Mouse (Mus musculus): ENCODE results near the gene Sbno2.

The Sbno2 gene

DNA sequence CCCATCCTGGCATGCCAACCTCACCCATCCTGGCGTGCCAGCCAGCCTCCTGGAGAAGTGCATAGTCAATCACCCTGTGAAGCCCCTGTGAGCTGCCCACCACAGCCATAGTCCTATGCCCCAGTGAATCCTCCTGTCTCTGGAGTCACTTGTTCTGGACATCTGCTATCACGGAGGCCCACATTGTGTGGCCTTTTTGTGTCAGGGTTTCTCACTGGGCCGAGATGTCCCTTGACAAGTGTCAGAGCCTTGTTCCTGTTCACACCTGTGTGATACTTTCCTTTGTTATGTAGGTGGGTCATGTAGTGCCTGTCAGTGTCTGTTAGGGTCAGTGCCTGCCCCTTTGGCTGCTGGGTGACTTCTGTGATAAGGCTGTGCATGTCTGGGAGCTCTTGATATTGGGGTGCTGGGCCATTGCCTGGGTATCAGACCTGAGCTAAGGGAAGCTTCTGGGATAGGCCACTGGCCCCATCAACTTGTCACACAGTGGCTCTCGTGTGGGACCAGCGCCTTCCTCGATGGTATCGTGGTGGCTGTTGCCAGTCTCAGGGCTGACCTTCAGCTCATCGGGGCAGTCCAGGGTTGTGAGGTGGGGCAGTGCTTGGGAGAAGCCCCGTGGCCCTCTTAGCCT, 18.7 kb upstream of the Sbno2 start:
- DNase-seq (ENCODE audit: low spot score in 2 of 2) = no peak

DNA sequence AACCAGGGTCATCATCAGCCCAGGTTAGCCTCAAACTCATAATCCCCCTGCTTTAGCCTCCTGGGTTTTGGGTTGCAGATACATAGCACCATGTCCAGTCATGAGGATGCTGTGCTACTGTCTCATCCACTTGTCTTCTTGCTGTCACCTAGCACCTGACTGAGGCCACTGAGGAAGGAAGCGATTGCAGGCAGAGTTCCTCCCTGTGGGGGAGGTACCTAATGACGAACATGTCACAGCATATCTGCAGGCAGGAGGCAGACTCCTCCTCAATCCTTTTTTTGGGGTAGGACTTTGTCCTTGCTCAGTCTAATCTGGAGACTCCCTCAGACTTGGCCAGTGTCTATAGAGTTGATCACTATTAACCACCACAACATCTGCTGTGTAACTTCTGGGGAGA, 16.3 kb upstream of the Sbno2 start:
- no peak for DNase-seq (ENCODE audit: low spot score in 2 of 2)

DNA sequence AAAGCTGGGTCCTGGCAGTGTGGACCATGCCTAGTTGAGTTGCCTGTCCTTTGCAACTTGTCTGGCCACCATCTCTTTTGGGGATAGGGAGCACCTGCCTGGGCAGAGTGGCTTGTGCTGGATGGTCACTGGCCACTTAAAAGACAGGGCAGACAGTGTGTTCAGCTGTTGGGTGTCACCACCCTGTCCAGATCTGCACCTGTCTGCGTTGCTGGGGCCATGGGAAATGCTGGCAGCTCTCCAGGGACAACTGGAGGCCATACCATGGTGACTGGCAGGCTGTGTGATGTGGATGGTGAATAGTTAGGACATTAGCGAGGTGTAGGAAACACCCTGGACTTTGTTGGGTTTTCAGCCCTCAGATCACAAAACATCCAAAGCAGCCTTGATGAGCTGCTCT, 14.8 kb upstream of the Sbno2 start:
- no peak for DNase-seq (ENCODE audit: low spot score in 2 of 2)

- no peak for DNase-seq (ENCODE audit: low spot score in 2 of 2)
Measured at GRCm38 (mm10) chr10:80118552-80118951, 13.2 kb upstream of the Sbno2 start.

DNA sequence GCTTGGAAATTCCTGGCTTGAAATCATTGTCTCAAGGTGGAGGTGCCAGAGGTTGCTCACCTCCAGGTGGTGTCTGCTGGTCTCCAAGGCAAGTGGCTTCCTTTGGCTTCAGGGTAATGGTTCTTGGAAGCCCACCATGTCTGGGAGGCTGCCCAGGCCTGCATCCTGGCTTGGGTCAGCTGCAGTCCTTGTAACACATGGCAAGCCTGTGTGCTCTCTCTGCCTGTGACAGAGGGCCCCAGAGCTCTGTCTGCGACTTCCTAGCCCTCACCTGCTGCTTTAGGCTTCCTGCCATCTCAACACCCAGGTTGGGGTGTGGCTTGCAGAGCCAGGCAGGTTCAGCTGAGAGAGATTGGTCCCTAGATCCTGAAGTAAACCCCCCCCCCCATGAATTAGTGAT, 12.4 kb upstream of the Sbno2 start:
- DNase-seq (ENCODE audit: low spot score in 2 of 2) = no peak

GRCm38 (mm10) chr10:80116927-80117691, 11.7 kb upstream of the Sbno2 start:
- DNase-seq (ENCODE audit: low spot score in 2 of 2) = no peak

DNA sequence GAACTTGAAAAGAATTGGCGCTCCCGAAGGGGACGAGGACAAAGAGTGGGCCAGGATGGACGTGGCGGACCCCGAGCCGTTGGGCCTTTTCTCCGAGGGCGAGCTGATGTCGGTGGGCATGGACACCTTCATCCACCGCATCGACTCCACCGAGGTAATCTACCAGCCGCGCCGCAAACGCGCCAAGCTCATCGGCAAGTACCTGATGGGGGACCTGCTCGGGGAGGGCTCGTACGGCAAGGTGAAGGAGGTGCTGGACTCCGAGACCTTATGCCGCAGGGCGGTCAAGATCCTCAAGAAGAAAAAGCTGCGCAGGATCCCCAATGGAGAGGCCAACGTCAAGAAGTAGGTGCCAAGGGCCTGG, 11.2 kb upstream of the Sbno2 start:
- no peak for DNase-seq (ENCODE audit: low spot score in 2 of 2)

- no peak for DNase-seq (ENCODE audit: low spot score in 2 of 2)
Measured at GRCm38 (mm10) chr10:80115944-80116335, 10.6 kb upstream of the Sbno2 start.

DNA sequence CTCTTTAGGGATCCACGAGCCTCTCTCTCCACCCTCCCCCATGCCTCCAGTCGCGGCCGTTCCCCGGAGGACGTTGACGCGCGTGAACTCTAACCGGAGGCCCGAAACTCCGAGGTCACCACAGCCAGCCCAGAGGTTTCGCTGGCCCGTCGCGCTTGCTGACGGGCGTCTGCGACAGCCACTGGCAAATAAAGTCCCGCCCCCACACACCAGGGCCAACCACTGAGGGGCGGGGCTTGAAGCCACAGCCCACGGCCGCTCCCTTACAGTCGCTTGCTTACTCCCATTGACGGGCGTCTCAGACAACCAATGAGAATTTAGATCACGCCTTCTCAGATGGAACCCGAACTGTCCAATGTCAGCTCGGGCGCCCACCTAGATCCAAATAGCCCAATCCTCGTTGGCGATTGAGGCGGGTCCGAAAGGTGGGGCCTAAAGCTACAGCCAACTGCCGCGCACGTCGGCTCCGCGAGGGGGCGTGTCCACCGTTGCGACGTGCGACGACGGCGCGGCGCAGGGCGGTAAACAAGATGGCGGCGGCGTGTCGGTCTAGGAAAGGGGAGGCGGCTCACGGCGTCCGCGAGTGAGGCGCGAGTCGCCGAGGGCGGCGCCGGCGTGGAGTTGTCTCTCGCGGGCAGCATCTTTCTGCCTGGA, 10.0 kb upstream of the Sbno2 start, which contains the start of gene Stk11:
TSS of gene Stk11 (plus strand) at position 514 of the 654 bp plus-strand sequence.
- DNase-seq (ENCODE audit: low spot score in 2 of 2) = peak; percentile 95 to 99

DNA sequence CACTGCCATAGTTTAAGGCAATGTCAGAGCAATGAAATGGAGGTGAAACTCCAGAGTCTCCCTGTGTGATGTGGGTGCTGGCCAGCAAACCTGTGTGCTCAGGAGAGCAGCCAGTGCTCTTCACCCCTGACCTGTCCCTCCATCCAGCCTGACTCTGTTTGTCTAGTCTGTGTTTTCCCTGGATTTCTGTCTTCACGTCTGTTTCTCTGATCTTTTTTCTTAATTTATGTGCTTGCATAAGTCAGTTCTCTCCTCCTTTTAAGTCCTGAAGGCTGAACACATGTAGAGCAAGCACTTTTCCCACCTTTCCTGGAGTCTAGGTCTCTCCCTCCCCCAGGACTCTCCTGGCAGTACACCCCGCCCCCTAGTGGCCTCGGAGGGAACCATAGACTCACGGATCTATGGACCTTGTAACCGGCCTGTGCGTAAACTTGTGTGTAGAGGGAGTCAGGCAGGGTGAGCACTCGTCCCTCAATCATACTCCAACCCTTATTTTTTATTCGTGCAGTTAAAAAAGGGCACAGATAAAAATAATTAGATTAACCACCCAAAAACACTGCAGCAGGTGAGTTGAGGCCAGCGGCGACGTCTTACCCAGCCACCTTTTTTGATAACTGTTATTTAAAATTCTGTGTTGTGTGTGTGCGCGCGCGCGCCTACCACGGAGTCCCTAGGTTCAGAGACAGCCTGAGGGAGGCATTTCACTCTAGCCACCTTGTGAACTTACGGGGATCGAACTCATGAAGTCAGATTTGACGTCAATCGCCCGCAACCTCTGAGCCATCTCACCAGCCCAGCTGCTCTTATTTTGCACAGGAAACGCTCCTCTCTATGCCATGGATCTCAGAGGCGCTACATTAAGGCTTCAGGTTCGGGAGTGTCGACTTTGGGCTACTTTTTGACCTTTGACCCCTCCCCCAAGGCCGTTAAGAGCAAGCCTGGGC, 9.2 kb upstream of the Sbno2 start:
- DNase-seq (ENCODE audit: low spot score in 2 of 2) = peak; percentile 71 to 84

DNA sequence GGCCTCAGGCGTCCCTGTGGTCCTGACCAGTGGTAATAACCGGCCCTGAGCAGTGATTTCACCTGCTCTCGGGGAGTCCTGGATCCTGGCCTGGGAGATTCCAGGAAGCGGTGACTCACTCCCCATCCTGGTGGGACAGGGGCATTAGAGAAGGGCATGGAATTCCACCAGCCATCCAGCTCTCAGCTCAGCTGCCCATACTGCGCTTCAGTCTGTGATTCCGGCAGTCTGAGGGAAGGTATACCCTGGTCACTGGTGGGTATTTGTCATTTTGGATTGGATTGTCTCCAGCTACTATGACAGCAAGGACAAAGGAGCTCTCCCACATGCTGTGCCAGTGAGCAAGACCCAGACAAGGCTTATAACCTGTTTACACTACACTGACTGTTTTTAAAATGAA, 2.3 kb upstream of the Sbno2 start:
- no peak for DNase-seq (ENCODE audit: low spot score in 2 of 2)

DNA sequence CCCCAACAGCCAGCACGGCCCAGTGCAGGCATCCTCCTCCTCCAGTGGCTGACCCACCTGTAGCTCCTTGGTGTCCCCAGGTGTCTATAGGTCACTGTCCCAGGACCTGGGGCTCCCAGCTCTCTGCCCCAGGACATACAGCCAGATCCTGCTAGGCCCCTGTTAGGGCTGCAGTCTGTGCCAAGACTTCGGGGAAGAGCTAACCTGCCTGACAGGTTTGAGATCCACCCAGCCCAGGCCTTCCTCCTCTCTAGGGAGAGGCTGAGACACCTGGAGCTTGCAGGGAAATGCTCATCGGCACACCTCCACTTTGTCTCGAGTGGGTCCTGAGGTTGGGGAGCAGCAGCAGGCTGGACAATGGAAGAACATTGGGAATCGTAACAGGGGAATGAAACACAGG, 555 bp upstream of the Sbno2 start:
- no peak for DNase-seq (ENCODE audit: low spot score in 2 of 2)

DNA sequence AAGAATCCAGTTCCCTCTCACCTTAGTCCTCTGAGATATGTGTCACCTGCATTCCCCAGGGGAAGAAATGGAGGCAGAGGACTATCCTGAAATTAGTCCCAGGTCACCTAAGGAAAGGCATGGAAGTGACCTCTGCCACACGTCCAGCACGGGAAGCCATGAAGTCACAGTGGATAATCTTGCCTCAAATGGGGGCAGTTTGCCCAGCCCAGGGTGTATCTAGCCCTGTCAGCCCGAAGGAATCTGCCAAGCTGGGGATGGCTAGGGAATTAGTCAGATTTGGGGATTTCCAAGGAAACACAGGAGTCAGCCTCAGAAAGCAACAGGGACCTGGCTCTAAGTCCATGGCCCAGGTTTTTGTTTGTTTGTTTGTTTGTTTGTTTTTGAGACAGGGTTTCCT, 1.2 kb downstream of the Sbno2 start:
- no peak for DNase-seq (ENCODE audit: low spot score in 2 of 2)

- no peak for DNase-seq (ENCODE audit: low spot score in 2 of 2)
Measured at GRCm38 (mm10) chr10:80103032-80103431, 2.3 kb downstream of the Sbno2 start.

- DNase-seq (ENCODE audit: low spot score in 2 of 2) = peak; percentile 51 to 67
Measured at GRCm38 (mm10) chr10:80102216-80102915, 3.0 kb downstream of the Sbno2 start.

DNA sequence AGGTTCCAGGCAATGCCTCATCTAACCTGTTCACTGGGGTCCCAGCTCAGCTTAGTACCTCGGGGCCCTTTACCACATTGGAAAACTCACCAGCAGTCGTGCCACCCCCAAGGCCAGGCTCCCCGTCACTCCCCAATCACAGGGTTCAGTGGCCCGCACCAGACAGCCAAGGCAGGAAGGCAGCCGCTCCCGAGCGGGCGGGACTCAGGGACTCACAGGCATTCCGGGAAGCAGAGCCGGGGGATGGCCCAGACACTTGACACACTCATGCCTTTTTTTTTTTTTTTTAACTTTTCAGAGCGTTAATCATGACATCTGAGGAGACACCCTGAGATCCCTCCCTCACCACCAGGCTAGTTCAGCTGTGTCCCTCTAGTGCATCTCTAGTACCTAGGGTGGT, 4.4 kb downstream of the Sbno2 start:
- no peak for DNase-seq (ENCODE audit: low spot score in 2 of 2)

- no peak for DNase-seq (ENCODE audit: low spot score in 2 of 2)
Measured at GRCm38 (mm10) chr10:80098630-80099029, 6.7 kb downstream of the Sbno2 start.

GRCm38 (mm10) chr10:80097275-80097674, 8.1 kb downstream of the Sbno2 start:
- DNase-seq (ENCODE audit: low spot score in 2 of 2) = no peak

DNA sequence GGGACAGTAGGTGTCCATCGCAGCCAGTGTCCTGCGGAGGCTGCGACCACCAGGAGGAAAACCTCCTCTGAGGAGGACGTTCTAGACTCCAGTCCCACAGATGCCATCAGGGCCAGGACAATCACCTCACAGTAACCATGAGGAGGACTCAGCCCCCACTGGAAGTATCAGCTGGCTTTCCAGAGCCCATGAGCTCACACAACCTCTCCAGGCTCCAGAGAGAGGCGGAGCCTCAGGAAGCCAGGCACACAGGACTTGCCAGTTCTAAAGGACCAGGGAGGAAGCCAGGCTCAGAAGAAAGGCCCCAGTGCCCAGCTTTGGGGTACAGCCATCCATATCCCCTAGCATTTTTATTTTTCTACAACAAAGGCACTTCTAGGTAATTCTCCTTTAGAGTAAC, 9.8 kb downstream of the Sbno2 start:
- DNase-seq (ENCODE audit: low spot score in 2 of 2) = no peak

DNA sequence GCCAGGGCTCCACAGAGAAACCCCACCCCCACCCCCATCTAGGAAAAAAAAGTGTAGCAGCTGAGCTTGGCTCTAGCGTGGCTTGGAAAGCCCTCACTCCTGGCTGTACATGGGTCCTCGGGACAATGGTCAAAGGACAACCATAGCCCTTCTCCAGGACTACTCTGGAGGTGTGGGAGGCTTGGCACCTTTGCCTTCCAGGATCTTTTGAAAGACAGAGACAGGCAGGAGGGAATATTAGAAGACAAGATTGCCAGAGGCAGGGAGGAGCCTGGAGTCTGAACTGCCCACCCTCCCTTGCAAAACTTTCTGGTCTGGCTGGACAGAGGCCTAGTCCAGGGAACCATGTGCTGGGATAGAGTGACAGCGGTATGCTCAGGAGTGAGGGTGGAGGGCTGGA, 10.7 kb downstream of the Sbno2 start:
- no peak for DNase-seq (ENCODE audit: low spot score in 2 of 2)

DNA sequence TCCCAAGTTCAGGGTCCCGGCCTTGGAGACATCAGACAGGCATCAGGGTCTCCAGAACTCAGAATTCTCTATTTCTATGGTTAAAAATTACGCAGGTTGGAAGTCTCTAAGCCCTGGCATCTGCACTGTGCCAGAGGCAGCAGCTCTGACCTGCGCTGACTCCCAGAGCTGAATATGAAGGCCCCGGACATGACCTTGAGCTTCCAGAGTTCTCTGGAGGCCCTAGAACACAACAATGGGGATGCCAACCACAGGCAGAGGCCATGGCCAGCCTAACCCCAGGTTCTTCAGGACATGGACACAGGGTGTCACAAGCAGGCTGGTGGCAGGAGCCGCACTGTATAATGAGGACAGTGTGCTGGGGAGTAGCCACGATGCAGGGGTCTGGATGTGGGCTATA, 11.3 kb downstream of the Sbno2 start:
- DNase-seq (ENCODE audit: low spot score in 2 of 2) = no peak
